Mouse (Mus musculus) lung, postnatal 25 days (tissue): ENCODE measurements at regions not wholly inside any gene's neighbourhood (a gene's known extent, or its start where the extent isn't known, plus 50 kb on each side); places are given as distances from the start of the nearest gene placed in this dataset.
"Not testable (repeated sequence)": the region's sequence is repeated elsewhere in the genome, so short reads cannot be mapped to it uniquely, and the experiment has no call there.

Experiments used
- DNase-seq: peaks from one replicate; pipeline ENCODE4 v3.0.0; 2022; ENCODE audit warnings: low spot score

DNA sequence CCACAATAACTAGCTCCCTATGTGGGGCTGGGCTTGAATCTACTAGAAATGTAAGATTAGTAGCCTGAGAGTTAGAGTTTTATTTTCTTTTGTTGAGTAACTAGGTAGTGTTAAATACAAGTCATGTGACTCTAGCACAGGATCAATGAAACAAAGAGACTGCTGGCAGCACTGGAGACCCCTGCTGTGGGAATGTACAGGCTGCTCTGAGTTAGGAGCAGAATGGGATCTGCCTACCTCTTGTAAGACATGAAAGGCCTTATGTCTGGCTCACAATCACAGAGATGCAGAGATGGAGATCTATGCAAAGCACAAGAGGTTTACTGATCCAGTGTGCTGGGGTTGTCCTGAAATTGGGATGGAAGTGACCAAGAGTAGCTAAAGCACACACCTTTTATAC lies 193.9 kb upstream of the Kcnmb2 start:
- not testable (repeated sequence) for DNase-seq

DNA sequence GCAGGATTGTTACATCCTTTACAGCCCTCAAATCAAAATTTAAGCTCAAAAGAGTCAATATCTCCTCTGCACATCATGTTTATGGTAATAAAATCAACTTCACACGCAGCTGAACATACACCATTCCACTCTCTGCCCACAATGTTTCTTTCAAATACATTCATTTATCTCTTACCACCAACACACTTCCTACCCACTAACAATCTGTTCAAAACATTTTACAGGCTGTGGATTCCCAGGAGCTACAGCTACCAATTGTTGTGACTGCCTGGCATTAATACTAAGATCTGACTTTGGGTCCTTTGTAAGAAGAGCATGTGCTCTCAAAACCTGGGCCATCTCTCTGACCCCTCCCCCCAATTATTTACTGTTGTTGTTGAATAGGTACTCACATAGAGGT lies 161.0 kb upstream of the Kcnmb2 start:
- DNase-seq: no peak

DNA sequence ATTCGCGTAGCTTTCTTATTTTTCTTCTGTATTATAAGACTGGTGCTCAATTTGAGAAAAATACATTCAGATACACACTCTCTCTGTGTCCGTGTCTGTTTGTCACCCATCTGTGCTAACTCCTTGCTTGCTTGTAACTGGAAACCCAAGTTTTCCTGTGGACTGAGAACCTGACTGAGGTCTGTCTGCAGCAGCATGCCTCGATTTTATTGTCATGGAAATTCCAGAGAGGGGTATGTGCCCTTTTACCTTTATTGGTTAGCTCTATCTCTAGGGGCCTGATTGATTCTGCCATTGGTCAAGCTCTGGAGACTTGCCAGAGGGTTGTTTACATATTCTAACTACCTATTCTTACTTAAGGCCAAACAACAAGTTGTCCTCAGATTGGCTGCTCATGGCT lies 146.4 kb upstream of the Kcnmb2 start:
- DNase-seq: no peak

DNA sequence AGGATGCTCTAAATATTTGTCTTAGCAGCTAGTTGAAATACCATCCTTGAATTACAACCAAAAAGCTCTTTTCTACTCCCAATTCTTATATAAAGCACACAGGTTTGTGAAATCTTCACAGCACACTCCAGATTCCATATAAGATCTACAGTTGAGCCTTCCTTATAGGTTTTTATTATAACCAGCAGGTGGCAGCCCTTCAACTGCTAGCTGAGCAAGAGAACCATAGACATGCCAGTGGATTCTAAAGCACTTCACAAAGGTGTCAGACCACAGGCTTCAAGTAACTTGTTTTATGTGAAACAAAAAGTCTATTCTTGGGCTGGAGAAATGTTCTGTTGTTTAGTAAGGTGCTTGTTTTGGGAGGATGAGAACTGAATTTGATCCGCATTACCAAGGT lies 133.1 kb upstream of the Kcnmb2 start:
- no peak for DNase-seq

DNA sequence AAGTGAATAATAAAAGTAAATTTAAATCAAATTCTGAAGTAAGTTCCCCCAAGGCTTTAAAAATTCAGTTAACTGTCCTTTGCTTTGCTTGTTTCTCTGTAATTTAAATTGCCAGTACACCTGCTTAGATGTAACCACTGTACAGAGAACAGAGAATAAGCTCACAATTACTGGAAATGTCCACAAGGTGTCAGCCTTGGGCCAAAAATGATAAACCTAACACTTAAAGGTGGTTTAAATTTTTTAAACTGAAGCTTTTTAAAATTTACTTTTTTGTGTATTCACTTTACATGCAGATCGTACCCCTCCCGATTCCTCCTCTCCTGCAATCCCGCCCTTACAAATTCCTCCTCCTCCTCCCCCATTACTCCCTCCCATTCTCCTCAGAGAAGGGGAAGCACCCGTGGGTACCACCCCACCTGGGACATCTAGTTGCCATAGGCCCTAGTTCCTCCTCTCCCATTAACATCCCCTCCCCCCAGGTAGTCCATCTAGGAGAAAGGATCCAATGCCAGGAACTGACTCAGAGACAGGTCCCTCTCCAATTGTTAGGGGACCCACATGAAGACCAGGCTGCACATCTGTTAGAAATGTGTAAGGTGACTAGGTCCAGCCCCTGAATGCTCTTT lies 111.9 kb upstream of the Kcnmb2 start:
- DNase-seq: peak; percentile 22

- no peak for DNase-seq
These were observed 108.8 kb upstream of the Kcnmb2 start for GRCm38 (mm10) chr3:31793466-31794040.

- DNase-seq: no peak
These were observed 105.7 kb upstream of the Kcnmb2 start for GRCm38 (mm10) chr3:31796621-31797020.

GRCm38 (mm10) chr3:31799192-31799591 lies 103.1 kb upstream of the Kcnmb2 start:
- no peak for DNase-seq

DNA sequence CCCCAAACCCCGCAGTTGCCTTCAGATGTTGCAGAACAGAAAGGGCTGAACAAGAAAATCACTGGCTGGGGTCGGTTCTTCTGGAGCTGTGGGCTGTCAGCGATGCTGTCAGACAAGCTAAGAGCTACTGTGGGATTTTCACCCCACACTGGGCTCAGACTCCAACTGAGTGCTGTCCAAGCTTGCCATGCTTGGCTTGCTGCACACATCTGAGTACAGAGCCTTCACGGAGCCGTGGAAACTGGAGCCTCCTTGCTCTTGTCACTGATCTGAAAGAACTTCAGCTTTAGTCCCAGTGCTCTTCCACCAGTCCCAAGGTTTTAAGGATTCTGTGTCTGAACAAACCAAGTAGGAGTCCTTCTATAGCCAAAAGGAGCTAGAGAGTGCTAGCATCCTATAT lies 98.3 kb upstream of the Kcnmb2 start:
- DNase-seq: no peak

GRCm38 (mm10) chr3:31807741-31808140 lies 94.6 kb upstream of the Kcnmb2 start:
- DNase-seq: no peak

GRCm38 (mm10) chr3:31809131-31809530 lies 93.2 kb upstream of the Kcnmb2 start:
- not testable (repeated sequence) for DNase-seq

- no peak for DNase-seq
These were observed 91.1 kb upstream of the Kcnmb2 start for GRCm38 (mm10) chr3:31811232-31811631.

DNA sequence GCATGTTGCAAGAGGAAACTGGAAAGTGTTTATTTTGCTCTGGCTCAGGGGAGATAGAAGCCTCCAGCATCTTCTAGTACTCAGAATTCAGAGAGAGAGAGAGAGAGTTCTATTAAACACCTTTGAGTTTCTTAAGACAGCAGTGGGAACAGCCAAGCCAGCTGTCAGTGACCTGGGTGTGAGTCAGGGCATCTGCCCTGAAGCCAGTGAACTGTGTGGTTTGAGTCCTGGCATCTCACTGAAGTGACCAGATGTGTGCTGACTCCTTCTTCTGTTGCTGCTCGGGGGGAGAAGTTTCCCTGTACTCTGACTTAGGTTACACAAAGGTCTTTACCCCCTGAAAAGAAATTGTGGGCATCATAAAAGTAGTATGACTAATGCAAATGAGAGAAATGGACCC lies 70.4 kb upstream of the Kcnmb2 start:
- no peak for DNase-seq

DNA sequence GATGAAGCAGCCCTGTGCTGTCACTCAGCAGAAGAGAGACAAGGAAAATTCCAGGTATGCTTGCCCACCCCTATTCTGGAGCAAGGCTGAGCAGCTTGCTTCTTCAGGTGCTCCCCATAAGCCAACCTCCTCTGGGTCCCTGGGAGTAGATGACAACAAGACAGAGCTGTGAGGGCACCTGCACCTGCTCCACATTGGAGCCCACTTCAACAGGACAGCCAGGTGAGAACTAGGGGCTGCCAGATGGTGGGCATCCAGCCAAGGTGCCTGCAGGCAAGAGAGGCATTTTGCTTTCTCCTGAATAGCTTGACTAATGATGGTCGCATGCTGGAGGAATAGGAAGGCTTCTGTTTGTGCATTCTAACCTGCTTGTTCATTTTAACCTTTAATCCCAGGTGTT lies 61.1 kb upstream of the Kcnmb2 start:
- no peak for DNase-seq

DNA sequence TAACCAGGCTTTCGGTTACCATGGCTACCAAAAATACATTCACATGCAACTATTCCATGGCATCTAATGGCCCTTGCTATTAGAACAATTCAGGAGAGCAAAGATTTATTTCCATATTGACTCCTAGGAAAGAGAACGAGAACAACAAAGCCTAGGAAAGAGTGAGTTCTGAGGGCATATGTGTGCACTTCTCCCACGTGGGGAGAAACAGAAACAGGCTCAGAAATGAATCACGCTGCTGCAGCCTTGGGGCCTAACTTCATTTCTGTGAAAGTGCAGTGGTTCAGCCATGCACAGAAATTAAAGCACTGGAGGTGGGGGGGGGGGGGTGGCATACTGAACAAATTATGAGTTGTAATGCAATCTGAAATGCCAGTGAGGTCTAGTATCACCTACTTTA lies 55.2 kb upstream of the Kcnmb2 start:
- no peak for DNase-seq
